Mouse (Mus musculus): ENCODE measurements at regions not wholly inside any gene's neighbourhood (a gene's known extent, or its start where the extent isn't known, plus 50 kb on each side); places are given as distances from the start of the nearest gene placed in this dataset.

- H3K9me3 ChIP-seq (ENCODE audit: control insufficient read depth, low read length), result no peaks in the 10 kb centered on the region
- no peaks in the 10 kb centered on the region for H3K36me3 ChIP-seq (ENCODE audit: control insufficient read depth, insufficient read depth, low read length)
- peaks cover 4% of the 10 kb centered on the region; the same call in 1 of the 2 replicates for H3K4me1 ChIP-seq (ENCODE audit: control insufficient read depth, insufficient read depth, low read length)
- DNase-seq (ENCODE audit: low spot score) (no peak), ATAC-seq (ENCODE audit: low read depth) (no peak)
- no peak overlapping the region for H3K4me3 ChIP-seq (ENCODE audit: low read depth, low read length)
- H3K27me3 ChIP-seq (replicated peaks; ENCODE audit: control insufficient read depth, insufficient read depth, low read length), result no peaks in the 10 kb centered on the region
- WGBS, result 76% methylated on average over 1 of the region's 1 CpGs
- H3K9ac ChIP-seq (ENCODE audit: low read depth, low read length), result no peak overlapping the region
- H3K27ac ChIP-seq (replicated peaks; ENCODE audit: low read depth, low read length), result no peak overlapping the region
- no peak overlapping the region for H3K4me2 ChIP-seq (ENCODE audit: low read depth, low read length)
Measured at GRCm38 (mm10) chr10:53440251-53440650, 60.5 kb upstream of the Cep85l start.

GRCm38 (mm10) chr10:53438388-53438787 is 58.6 kb upstream of the Cep85l start:
- H3K27me3 ChIP-seq (replicated peaks; ENCODE audit: control insufficient read depth, insufficient read depth, low read length), result no peaks in the 10 kb centered on the region
- H3K4me1 ChIP-seq (ENCODE audit: control insufficient read depth, insufficient read depth, low read length), result peaks cover 15% of the 10 kb centered on the region
- 75% methylated on average over 4 of the region's 4 CpGs for WGBS
- no peak overlapping the region for H3K9ac ChIP-seq (ENCODE audit: low read depth, low read length)
- H3K36me3 ChIP-seq (ENCODE audit: control insufficient read depth, insufficient read depth, low read length), result no peaks in the 10 kb centered on the region
- no peak overlapping the region for H3K4me3 ChIP-seq (ENCODE audit: low read depth, low read length)
- no peak for DNase-seq (ENCODE audit: low spot score)
- H3K27ac ChIP-seq (replicated peaks; ENCODE audit: low read depth, low read length), result no peak overlapping the region
- H3K9me3 ChIP-seq (ENCODE audit: control insufficient read depth, low read length), result no peaks in the 10 kb centered on the region
- no peak for ATAC-seq (ENCODE audit: low read depth)
- H3K4me2 ChIP-seq (ENCODE audit: low read depth, low read length), result no peak overlapping the region

- WGBS, result 80% methylated on average over 4 of the region's 4 CpGs
Measured at GRCm38 (mm10) chr10:53437724-53438123, 58.0 kb upstream of the Cep85l start.

GRCm38 (mm10) chr10:53436023-53436475 is 56.3 kb upstream of the Cep85l start:
- no peak for DNase-seq (ENCODE audit: low spot score)
- peaks cover 15% of the 10 kb centered on the region for H3K4me1 ChIP-seq (ENCODE audit: control insufficient read depth, insufficient read depth, low read length)
- 73% methylated on average over 8 of the region's 8 CpGs for WGBS
- H3K9me3 ChIP-seq (ENCODE audit: control insufficient read depth, low read length), result no peaks in the 10 kb centered on the region
- H3K9ac ChIP-seq (ENCODE audit: low read depth, low read length), result no peak overlapping the region
- H3K4me2 ChIP-seq (ENCODE audit: low read depth, low read length), result no peak overlapping the region
- no peak for ATAC-seq (ENCODE audit: low read depth)
- H3K36me3 ChIP-seq (ENCODE audit: control insufficient read depth, insufficient read depth, low read length), result no peaks in the 10 kb centered on the region
- no peaks in the 10 kb centered on the region for H3K27me3 ChIP-seq (replicated peaks; ENCODE audit: control insufficient read depth, insufficient read depth, low read length)
- no peak overlapping the region for H3K27ac ChIP-seq (replicated peaks; ENCODE audit: low read depth, low read length)
- no peak overlapping the region for H3K4me3 ChIP-seq (ENCODE audit: low read depth, low read length)

More at GRCm38 (mm10) chr10:53437724-53438123, 58.0 kb upstream of the Cep85l start:
- Histone ChIP-seq H3K9ac (ENCODE audit: low read depth, low read length) (no peak overlapping the region), H3K4me2 (ENCODE audit: low read depth, low read length) (no peak overlapping the region), H3K27me3 (replicated peaks; ENCODE audit: control insufficient read depth, insufficient read depth, low read length) (no peaks in the 10 kb centered on the region), H3K36me3 (ENCODE audit: control insufficient read depth, insufficient read depth, low read length) (no peaks in the 10 kb centered on the region), H3K27ac (replicated peaks; ENCODE audit: low read depth, low read length) (no peak overlapping the region), H3K9me3 (ENCODE audit: control insufficient read depth, low read length) (no peaks in the 10 kb centered on the region), H3K4me1 (ENCODE audit: control insufficient read depth, insufficient read depth, low read length) (peaks cover 15% of the 10 kb centered on the region), H3K4me3 (ENCODE audit: low read depth, low read length) (no peak overlapping the region)
- DNase-seq (ENCODE audit: low spot score) (no peak), ATAC-seq (ENCODE audit: low read depth) (no peak)

- Histone ChIP-seq H3K4me2 (ENCODE audit: low read depth, low read length) (no peak overlapping the region), H3K9ac (ENCODE audit: low read depth, low read length) (no peak overlapping the region)
Measured at GRCm38 (mm10) chr10:53435181-53435874, 55.6 kb upstream of the Cep85l start.

GRCm38 (mm10) chr10:53434376-53435171 is 54.8 kb upstream of the Cep85l start:
- Histone ChIP-seq H3K36me3 (ENCODE audit: control insufficient read depth, insufficient read depth, low read length) (no peaks in the 10 kb centered on the region), H3K4me2 (ENCODE audit: low read depth, low read length) (no peak overlapping the region), H3K9me3 (ENCODE audit: control insufficient read depth, low read length) (no peaks in the 10 kb centered on the region), H3K4me3 (ENCODE audit: low read depth, low read length) (no peak overlapping the region), H3K4me1 (ENCODE audit: control insufficient read depth, insufficient read depth, low read length) (peaks cover 23% of the 10 kb centered on the region), H3K27ac (replicated peaks; ENCODE audit: low read depth, low read length) (no peak overlapping the region; the same call in 1 of the 2 replicates), H3K27me3 (replicated peaks; ENCODE audit: control insufficient read depth, insufficient read depth, low read length) (no peaks in the 10 kb centered on the region), H3K9ac (ENCODE audit: low read depth, low read length) (no peak overlapping the region)
- WGBS, result 60% methylated on average over 13 of the region's 13 CpGs
- ATAC-seq (ENCODE audit: low read depth), result no peak
- no peak for DNase-seq (ENCODE audit: low spot score)

More at GRCm38 (mm10) chr10:53435181-53435874, 55.6 kb upstream of the Cep85l start:
- Histone ChIP-seq H3K36me3 (ENCODE audit: control insufficient read depth, insufficient read depth, low read length) (no peaks in the 10 kb centered on the region), H3K4me1 (ENCODE audit: control insufficient read depth, insufficient read depth, low read length) (peaks cover 15% of the 10 kb centered on the region), H3K9me3 (ENCODE audit: control insufficient read depth, low read length) (no peaks in the 10 kb centered on the region), H3K27me3 (replicated peaks; ENCODE audit: control insufficient read depth, insufficient read depth, low read length) (no peaks in the 10 kb centered on the region), H3K4me3 (ENCODE audit: low read depth, low read length) (no peak overlapping the region), H3K27ac (replicated peaks; ENCODE audit: low read depth, low read length) (no peak overlapping the region; the same call in 1 of the 2 replicates)
- no peak for ATAC-seq (ENCODE audit: low read depth)
- WGBS, result 63% methylated on average over 14 of the region's 14 CpGs
- no peak for DNase-seq (ENCODE audit: low spot score)

GRCm38 (mm10) chr10:53432794-53433193 is 53.0 kb upstream of the Cep85l start:
- DNase-seq (ENCODE audit: low spot score) (no peak), ATAC-seq (ENCODE audit: low read depth) (no peak)
- no peak overlapping the region for H3K27ac ChIP-seq (replicated peaks; ENCODE audit: low read depth, low read length)
- H3K36me3 ChIP-seq (ENCODE audit: control insufficient read depth, insufficient read depth, low read length), result no peaks in the 10 kb centered on the region
- H3K4me1 ChIP-seq (ENCODE audit: control insufficient read depth, insufficient read depth, low read length), result peaks cover 30% of the 10 kb centered on the region
- 83% methylated on average over 2 of the region's 2 CpGs for WGBS
- no peaks in the 10 kb centered on the region for H3K9me3 ChIP-seq (ENCODE audit: control insufficient read depth, low read length)
- no peak overlapping the region for H3K4me2 ChIP-seq (ENCODE audit: low read depth, low read length)
- no peak overlapping the region for H3K9ac ChIP-seq (ENCODE audit: low read depth, low read length)
- no peak overlapping the region for H3K4me3 ChIP-seq (ENCODE audit: low read depth, low read length)
- H3K27me3 ChIP-seq (replicated peaks; ENCODE audit: control insufficient read depth, insufficient read depth, low read length), result no peaks in the 10 kb centered on the region

- H3K27ac ChIP-seq (replicated peaks; ENCODE audit: low read depth, low read length), result no peak overlapping the region
- H3K36me3 ChIP-seq (ENCODE audit: control insufficient read depth, insufficient read depth, low read length), result no peaks in the 10 kb centered on the region
- no peaks in the 10 kb centered on the region for H3K27me3 ChIP-seq (replicated peaks; ENCODE audit: control insufficient read depth, insufficient read depth, low read length)
- 0 out of 2 replicates have a peak, but pooled peaks cover 5% of the 10 kb centered on the region for H3K9me3 ChIP-seq (ENCODE audit: control insufficient read depth, low read length)
- peak; percentile 69 for DNase-seq (ENCODE audit: low spot score)
- H3K4me3 ChIP-seq (ENCODE audit: low read depth, low read length), result no peak overlapping the region
- peak; percentile 75 for ATAC-seq (ENCODE audit: low read depth)
- H3K4me1 ChIP-seq (ENCODE audit: control insufficient read depth, insufficient read depth, low read length), result peaks cover 21% of the 10 kb centered on the region
- H3K9ac ChIP-seq (ENCODE audit: low read depth, low read length), result no peak overlapping the region
- WGBS, result 27% methylated on average over 7 of the region's 7 CpGs
- no peak overlapping the region for H3K4me2 ChIP-seq (ENCODE audit: low read depth, low read length)
Measured at GRCm38 (mm10) chr10:53429539-53430344, 50.0 kb upstream of the Cep85l start.
